Mouse (Mus musculus): ENCODE measurements at regions not wholly inside any gene's neighbourhood (a gene's known extent, or its start where the extent isn't known, plus 50 kb on each side); places are given as distances from the start of the nearest gene placed in this dataset.
A peak's percentile ranks its signal among the peaks of the same experiment; 100 is the strongest.

DNA sequence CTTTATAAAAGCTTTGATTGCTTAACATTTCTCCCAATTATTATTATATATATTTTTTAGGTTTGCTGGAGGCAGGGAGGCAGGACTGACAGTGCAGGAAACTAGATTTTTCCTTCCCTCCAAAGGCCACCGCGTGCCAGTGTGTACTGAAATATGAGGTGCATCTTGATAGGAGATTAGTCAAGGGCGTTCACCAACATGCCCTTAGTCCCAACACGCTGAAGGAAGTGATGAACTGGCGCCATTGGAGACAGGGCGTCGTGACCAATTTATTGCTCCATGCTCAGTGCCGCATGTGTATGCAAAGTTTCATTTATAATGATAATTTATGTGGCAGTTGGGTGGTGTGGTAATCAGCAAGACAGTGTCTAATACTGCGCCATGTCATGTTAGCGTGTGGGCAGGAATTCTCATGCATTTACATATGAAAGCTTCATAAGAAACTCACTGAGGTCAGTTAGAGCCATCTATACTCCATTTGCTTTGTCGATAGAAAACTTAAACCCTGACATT is 66.2 kb downstream of the Isl1 start:
- DNase-seq (ENCODE audit: low spot score) = no peak

DNA sequence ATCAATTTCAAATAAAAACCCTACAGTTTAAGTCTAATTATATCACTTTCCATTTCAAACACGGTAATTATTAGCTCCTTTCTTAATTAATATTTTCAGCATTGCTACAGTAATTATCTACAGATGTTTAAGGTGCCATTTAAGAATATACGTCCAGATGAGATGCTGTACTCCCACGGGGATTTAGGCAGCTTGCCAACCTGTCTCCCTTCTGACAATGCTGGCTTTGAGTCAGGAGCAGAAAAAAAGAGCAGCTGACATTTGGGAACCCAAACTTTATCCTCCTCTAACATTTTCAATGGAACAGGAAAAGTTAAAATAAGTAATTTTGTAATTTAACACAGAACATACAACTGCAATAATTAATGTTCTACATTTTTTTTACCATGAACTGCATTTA is 94.4 kb downstream of the Isl1 start:
- DNase-seq (ENCODE audit: low spot score) = no peak

- no peak for DNase-seq (ENCODE audit: low spot score)
These were observed 95.4 kb downstream of the Isl1 start for GRCm38 (mm10) chr13:116213843-116214829.

GRCm38 (mm10) chr13:116201177-116201920 is 108.1 kb downstream of the Isl1 start:
- DNase-seq (ENCODE audit: low spot score) = peak; percentile 1

DNA sequence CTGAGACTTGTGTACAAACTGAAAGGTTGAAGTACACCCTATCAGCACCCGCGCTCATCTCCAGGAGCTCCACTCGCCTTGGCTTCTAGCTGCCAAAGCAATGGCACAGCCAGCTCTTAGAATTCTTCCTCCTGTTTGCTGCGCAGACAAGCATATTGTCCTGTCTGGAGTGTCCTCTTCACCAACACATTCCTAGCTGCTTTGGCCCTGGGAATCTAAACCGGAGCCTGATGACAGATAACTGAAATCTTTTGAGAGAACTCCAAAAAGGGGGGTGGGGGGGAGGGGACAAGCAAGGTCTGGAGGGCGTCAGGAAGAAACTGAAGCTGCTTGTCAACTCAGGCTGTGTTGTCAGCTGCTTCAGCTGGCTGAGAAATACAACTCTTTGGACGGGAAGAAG is 122.4 kb downstream of the Isl1 start:
- no peak for DNase-seq (ENCODE audit: low spot score)

- DNase-seq (ENCODE audit: low spot score) = no peak
These were observed 131.7 kb downstream of the Isl1 start for GRCm38 (mm10) chr13:116177781-116178180.

GRCm38 (mm10) chr13:116174976-116175375 is 134.5 kb downstream of the Isl1 start:
- DNase-seq (ENCODE audit: low spot score) = no peak

DNA sequence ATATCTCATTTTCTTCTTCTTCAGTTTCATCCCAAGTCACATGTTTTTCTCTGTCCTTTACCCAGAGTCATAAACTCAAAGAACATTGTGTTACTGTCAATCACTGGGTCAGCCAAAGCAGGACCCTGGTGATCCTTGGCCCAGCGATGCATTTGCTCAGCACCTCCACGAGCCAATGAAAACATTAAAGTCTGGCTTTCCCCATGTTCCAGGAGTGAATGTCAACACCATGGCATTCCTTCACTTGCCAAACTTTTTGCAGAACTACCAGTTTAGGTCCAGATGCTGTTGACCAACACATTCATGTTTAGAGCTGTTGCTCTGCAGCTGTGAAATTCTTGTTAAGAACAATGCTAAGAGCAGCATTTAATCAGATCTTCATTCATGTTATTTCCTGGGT is 135.6 kb downstream of the Isl1 start:
- DNase-seq (ENCODE audit: low spot score) = no peak

GRCm38 (mm10) chr13:116143022-116143421 is 166.5 kb downstream of the Isl1 start:
- no peak for DNase-seq (ENCODE audit: low spot score)

DNA sequence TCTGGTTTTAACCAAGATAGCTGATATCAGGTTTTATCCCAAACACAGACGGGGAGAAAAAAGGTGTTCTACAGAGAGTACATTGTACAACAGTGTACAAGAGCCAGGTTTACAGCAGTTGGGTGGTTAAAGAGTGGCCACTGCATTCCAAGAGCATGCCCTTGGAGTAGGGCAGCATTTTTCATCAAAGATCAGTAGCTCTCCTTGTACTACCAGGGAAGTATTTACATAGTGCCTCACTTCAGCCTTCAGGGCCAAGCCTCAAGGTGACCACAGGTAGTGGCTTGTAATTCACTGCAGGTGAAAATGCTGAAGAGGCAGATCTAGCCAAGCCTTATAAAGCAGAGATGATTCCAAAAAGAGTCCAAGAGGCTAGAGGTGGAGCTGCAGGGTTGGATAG is 190.8 kb downstream of the Isl1 start:
- DNase-seq (ENCODE audit: low spot score) = no peak

DNA sequence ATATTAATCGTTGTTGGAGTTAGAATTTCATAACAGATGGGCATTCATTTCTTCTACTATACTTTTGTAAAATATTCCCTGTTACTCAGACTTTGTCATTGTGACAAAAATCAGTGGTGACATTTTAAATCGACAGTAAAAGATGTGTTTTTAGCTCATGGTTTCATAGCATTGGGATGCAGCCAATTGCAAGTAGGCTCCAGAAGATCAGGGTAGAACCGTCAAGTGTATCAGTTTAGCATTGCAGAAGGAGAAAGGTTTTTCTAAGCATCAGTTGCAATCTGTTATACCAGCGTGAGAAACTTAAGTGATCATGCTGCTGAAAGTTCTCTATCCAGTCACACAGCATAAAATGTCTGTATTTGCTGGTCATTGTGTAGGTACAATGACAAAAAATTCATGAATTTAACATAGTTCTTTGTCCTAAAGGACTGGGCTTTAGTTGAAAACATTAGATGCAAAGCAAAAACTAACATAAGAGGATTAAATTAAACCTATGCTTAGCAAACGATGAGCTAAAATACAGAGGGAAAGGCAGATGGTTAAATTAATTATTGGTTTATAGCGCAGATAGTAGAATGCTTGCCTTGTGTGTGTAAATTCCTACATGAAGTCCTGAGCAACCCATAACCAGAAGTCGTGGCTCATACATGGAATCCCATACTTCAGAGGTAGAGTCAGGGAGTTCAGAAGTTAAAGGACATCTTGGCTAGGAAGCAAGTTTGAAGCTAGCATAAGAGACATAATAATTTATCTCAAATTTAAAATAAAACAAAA is 198.3 kb downstream of the Isl1 start:
- no peak for DNase-seq (ENCODE audit: low spot score)

DNA sequence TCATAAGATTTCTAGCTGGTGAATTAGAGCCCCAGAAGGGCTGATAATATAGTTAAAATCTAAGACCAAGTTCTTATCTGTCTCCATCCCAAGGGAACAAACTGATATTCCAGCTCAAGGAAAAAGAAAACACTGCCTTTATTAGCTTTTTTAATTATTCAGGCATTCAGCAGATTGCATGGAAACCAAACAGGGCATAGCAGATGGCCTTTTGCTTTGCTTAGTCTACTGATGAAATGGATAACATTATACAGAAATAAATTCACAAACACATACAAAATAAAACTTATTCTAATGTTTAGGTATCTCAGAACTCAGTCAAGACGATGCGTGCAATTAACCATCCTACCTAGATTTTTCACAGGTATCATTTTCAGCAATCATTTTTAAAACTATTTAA is 198.9 kb downstream of the Isl1 start:
- DNase-seq (ENCODE audit: low spot score) = no peak

- DNase-seq (ENCODE audit: low spot score) = no peak
These were observed 221.8 kb downstream of the Isl1 start for GRCm38 (mm10) chr13:116087541-116088308.

GRCm38 (mm10) chr13:116087140-116087539 is 222.3 kb downstream of the Isl1 start:
- DNase-seq (ENCODE audit: low spot score) = no peak

GRCm38 (mm10) chr13:116056976-116057647 is 252.4 kb downstream of the Isl1 start:
- DNase-seq (ENCODE audit: low spot score) = no peak

- DNase-seq (ENCODE audit: low spot score) = no peak
These were observed 253.3 kb downstream of the Isl1 start for GRCm38 (mm10) chr13:116056112-116056652.

GRCm38 (mm10) chr13:116036166-116036565 is 273.3 kb downstream of the Isl1 start:
- DNase-seq (ENCODE audit: low spot score) = no peak

DNA sequence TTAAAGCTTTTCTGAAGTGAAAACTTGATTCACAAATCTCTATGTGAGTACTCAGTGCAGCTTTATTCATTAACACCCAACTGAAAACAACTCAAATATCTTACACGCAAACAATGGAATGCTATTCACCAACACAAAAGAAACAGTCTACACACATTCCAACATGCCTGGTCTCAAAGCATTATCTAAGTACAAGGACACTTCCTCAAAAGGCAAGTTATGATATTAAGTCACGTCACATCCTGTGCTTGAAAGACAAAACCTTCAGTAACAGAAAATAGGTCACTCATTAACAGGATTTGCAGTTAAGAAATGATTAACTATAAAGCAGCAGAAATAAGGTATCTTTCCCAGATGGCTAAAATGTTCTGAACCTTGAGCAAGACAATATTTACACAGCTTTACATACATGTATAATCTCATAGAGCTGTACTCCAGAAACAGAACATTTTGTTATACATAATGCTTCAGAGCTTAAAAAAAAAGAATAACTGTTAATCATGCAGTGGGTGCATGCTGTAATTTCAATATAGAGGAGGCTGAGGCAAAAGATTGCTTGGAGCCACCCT is 279.3 kb downstream of the Isl1 start:
- no peak for DNase-seq (ENCODE audit: low spot score)

- no peak for DNase-seq (ENCODE audit: low spot score)
These were observed 280.9 kb downstream of the Isl1 start for GRCm38 (mm10) chr13:116028583-116028982.

- DNase-seq (ENCODE audit: low spot score) = no peak
These were observed 282.3 kb downstream of the Isl1 start for GRCm38 (mm10) chr13:116027147-116027546.
